Mouse (Mus musculus) right cerebral cortex, postnatal 25 days (tissue): ENCODE results near the gene Ubfd1.
A peak's percentile ranks its signal among the peaks of the same experiment; 100 is the strongest.

Source experiments
- DNase-seq: peaks from one replicate; pipeline ENCODE4 v3.0.0; 2022

Ubfd1 gene

DNA sequence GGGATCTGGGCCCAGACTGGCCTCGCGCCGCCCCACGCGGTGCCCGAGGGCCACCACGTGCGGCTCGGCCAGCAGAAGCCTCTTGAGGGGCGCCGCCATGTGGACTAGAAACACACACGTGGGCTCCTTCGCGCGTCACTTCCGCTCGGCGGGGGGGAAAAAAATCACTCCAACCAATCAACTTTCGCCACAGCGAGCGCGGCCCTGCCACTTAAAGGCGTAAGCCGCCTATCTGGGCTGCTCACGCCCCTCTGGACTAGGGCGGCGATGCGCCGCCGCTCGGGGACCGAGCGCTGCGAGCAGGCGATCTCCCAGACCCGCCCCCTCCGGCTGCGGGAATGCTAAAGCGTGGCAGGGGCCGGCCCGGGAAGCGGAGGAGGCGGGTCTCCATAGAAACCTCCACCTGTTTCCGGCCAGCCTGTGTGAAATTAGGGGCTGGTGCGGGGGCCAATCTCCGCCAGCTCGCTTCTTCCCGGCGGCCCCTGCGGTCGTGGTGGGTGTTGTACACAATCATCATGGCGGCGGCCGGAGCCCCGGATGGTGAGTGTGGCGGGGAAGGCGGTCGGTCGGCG is at the start of gene Ubfd1, which contains the start of gene Ears2:
TSS of gene Ubfd1 (plus strand) at position 231 of the 572 bp plus-strand sequence.
TSS of gene Ears2 (minus strand) at position 319 of the 572 bp plus-strand sequence.
- peak; percentile 98 for DNase-seq

DNA sequence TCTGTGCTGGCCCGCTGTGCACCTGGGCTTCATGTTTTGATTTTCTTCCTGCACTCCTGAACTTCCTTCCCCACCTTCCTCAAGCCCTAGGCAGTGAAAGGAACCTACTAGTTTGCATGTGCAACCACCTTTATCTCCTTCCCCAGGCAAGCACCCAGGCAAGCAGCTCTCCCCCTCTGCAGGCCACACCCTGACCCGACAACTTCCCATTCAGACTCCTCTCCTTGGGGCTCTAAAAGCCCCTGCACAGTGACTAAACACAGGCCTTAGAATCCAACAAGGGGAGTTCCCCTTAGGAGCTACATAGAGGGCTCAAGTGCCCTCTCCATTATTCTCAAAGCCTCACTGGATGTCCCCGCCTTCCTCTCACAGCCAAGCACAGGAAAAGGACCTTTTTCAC is 48.7 kb upstream of the Ubfd1 start:
- DNase-seq, result no peak

- peak; percentile 53 for DNase-seq
Observed at GRCm38 (mm10) chr7:122018978-122019377, 48.0 kb upstream of the Ubfd1 start.

DNA sequence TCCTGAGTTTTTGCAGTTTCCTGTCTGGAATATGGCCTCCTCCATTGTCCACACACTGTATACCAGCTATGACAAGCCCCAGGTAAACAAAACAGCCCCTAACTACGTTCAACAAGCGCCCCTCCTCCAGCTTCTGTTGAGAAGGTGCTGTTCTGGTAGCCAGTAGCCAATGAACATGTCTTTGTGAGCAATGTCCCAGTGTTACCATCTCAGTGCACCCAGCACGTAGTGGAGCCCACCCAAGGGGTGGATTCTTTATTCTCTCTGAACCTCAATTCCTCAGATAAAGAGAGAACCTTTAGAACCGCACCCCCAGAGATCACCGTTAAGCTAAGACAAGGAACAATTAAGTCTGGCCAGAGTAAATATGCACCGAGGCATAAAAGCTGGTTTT is 46.7 kb upstream of the Ubfd1 start:
- peak; percentile 8 for DNase-seq

DNA sequence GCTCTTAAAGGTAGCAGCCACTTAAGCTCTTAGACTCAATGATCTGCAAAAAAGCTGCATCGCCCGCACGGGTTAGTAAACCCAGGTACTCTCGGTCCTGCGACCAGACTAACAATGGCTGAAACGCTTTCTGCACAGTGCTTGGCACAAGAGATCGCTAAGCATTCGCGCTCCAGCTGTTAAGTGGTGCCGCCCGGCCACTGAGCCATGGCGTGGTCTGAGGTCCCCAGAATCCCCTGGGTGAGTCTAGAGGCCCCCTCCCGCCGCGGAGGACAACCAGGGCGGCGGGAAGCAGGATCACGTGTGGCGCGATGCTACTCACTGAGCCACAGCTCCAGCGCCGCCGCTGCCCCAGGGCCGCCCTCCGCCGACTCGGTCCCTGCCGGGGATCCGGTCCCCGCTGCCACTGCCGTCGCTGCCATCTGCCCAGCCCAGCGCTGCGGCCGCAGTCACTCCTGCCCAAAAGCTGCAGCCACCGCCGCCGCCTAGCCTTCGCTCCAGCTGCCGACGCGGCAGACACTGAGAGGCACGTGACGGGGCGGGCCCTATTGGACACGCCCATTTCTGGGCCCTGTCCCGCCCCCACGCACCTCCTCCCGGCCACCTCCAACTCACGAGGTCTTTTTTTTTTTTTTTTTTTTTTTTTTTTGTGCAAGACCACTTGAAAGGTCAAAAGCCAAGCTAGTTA is 46.2 kb upstream of the Ubfd1 start, which contains the start of gene Gga2:
TSS of gene Gga2 (minus strand) at position 556 of the 688 bp plus-strand sequence.
- DNase-seq, result peak; percentile 87

DNA sequence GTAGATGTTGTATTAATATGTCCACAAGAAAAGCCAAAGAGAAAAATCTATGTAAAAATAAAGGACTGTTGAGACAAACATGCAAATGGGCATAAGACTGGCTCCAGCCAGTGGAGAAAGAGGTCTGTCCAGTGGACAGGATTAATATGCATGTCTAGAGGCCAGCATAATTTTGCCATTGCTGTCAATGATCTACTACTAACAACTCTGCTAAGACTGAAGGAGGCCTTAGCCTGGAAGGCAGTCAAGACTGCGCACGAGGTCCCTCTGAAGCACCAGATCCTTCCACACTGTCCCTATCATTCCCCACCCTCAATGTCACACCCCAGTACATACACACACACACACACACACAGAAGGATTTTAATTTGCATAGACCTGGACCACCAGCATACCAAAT is 44.8 kb upstream of the Ubfd1 start:
- no peak for DNase-seq

GRCm38 (mm10) chr7:122033371-122033770 is 33.6 kb upstream of the Ubfd1 start:
- DNase-seq, result no peak

DNA sequence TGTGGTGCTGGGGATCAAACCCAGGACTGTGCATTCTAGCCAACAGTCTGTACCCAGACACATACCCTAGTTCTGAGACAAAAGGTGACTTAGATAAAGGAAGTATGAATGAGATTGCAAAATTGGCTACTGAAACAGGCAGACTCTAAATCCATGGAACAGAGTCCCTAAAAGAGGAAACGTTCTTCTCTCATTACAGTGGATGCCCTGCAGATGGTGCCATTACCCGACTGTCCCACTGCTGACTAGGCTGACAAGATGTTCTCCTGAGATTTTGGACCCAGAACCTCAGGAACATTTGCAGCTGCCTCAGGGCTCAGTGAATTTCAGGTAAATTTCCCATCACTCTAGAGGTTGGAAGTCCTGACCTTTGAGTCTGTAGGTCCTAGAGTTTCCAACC is 32.6 kb upstream of the Ubfd1 start:
- no peak for DNase-seq

DNA sequence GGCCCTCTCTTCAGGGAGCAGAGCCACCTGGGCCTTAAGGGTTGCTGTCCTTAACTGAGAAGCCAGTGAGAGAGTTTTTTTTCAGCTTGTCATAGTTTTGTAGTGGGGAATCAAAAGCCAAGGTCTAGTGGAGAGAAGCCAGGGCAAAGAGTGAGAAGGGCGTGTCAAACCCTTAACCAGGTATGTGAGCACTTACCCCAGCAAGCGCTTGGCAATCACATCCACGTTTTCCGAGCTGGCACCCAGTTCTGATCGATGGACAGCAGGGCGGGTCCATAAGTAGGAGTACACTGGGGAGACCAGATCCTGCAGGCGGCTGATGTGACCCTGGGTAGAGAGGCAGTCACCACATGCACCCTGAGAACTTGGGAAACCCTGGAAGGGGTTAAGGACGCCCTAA is 22.9 kb upstream of the Ubfd1 start:
- no peak for DNase-seq

DNA sequence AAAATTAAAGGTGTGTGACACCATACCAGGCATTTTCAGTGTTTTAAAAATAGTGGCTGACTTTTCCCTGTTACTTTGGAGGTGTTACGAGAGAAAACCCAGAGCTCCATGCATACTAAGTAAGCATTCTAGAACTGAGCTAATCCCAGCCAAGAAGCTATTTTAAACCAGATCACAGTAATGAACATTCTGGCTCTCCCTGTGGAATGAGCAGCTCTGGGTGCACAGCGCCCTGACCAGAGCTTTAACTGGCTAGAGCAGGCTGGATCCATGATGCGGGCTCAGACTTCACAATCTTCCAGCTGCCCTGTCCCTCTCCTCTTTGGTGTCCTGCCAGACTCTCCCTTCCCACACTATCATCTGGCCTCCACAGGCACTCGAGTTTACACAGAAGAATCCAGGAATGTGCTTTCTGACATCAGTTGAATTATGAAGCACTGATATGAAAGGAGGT is 21.8 kb upstream of the Ubfd1 start:
- peak; percentile 32 for DNase-seq

GRCm38 (mm10) chr7:122045711-122046110 is 21.3 kb upstream of the Ubfd1 start:
- no peak for DNase-seq

DNA sequence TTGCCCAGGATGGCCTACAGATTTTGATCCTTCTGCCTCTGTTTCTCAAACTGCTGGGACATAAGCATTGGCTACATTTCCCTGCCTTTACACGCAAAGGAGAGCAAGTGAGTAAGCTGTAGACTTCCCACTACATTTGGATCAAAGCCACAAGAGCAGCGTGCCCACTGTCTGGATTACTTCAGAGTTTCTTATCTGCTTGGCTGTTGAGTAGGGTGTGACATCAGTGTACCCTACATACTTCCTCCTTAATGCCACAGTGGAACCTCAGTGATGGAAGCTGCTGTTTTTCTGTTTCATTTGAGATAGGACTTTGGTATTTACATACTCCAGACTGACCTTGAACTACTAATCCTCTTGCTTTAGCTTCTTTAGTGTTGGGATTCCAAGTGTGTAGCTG is 20.2 kb upstream of the Ubfd1 start:
- DNase-seq, result no peak

- DNase-seq, result no peak
Observed at GRCm38 (mm10) chr7:122048191-122048590, 18.8 kb upstream of the Ubfd1 start.

GRCm38 (mm10) chr7:122050834-122051233 is 16.1 kb upstream of the Ubfd1 start:
- no peak for DNase-seq

DNA sequence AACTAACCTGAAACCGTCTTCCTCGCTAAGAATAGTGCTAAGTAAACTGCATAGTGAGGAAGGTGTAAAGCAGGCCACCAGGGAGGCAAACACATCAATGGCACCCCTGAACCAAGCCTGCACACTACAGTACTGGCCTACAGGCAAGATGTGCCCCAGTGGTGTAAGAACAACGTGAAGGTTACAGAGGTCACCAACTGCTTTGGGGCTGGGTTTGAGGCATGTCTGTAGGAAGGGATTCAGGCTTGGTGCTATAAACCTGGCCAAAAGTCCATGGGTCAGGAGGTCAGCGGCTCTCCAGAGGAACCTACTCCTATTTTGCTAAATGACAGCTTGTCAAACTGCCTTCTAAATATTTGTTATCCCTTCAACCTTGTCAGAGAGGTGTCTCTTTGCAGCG is 10.3 kb upstream of the Ubfd1 start:
- DNase-seq, result no peak

- no peak for DNase-seq
Observed at GRCm38 (mm10) chr7:122065656-122066055, 1.3 kb upstream of the Ubfd1 start.

GRCm38 (mm10) chr7:122066102-122066944 is 652 bp upstream of the Ubfd1 start:
- DNase-seq, result no peak

- no peak for DNase-seq
Observed at GRCm38 (mm10) chr7:122067517-122068381, 774 bp downstream of the Ubfd1 start.

DNA sequence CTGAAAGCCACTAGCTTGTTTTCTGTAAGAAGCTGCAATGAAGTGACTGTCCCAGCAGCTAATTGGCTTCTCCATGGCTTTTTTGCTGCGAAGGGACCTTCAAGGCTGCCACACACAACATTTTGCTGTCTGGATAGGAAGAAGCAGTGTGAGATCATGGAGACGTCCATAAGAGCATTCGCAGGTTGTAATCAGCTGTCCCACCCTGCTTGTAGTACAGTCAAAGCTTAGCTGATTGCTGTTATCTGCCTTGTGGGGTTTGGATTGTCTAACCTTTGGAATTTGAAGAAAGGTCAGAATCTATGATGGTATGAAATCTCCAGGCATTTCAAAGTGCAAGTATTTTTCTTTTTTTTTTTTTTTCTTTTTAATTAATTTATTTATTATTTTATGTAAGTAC is 7.4 kb downstream of the Ubfd1 start:
- no peak for DNase-seq

- no peak for DNase-seq
Observed at GRCm38 (mm10) chr7:122079798-122080554, 13.0 kb downstream of the Ubfd1 start.

- DNase-seq, result no peak
Observed at GRCm38 (mm10) chr7:122081071-122081470, 14.1 kb downstream of the Ubfd1 start.
